Mouse (Mus musculus) macrophage (primary cell): ENCODE data around the gene Lig1. TPM values are rescaled to one million over a fixed set of nuclear protein-coding genes. Genes with fewer than 3 reads are reported as not detected.

Source experiments
- H3K27ac ChIP-seq: fragments of 350-480 bp; formaldehyde crosslinking; 2 replicates; pipeline ENCODE4 v1.9.0; 2021
- H3K36me3 ChIP-seq: fragments of 350-480 bp; formaldehyde crosslinking; 2 replicates; pipeline ENCODE4 v1.9.0; 2021; ENCODE audit errors: inconsistent target
- H3K4me3 ChIP-seq: fragments of 350-480 bp; formaldehyde crosslinking; 2 replicates; pipeline ENCODE4 v1.9.0; 2021; ENCODE audit errors: inconsistent target
- H3K79me2 ChIP-seq: fragments of 350-480 bp; formaldehyde crosslinking; 2 replicates; pipeline ENCODE4 v1.9.0; 2021; ENCODE audit errors: inconsistent target
- WGBS: methylation state at CpG from one replicate; pipeline ENCODE4 v1.1.7; 2026; ENCODE audit warnings: inconsistent platforms; ENCODE audit not compliant: missing documents; 5-methylcytosine and 5-hydroxymethylcytosine counted together
- polyA plus RNA-seq: library from polyadenylated mRNA; stranded (reverse); fragments of 250-400 nt; gene quantifications from 3 replicates; pipeline ENCODE4 v1.2.4, GENCODE M21; 2018; ENCODE audit warnings: inconsistent platforms

The Lig1 gene
- polyA plus RNA-seq, 1 experiment from 2014 or later: 35.3 TPM

GRCm38 (mm10) chr7:13293878-13294855 is 17.1 kb downstream of the Lig1 start:
- 80% methylated on average over 11 of the region's 11 CpGs for WGBS

DNA sequence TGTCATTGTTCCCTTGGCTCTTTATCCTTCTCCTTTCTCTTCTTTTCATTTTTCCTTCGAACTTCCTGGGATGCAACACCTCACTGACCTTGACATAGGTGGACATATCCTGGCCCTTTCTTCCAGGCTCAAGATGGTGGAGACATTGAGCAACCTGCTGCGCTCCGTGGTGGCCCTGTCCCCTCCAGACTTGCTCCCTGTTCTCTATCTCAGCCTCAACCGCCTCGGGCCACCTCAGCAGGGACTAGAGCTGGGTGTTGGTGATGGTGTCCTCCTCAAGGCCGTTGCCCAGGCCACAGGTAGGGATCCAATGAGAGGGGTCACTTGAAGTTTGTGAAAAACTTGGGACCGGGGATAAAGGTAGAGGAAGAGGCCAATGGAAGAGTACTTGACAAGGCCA is 18.2 kb downstream of the Lig1 start:
- Histone ChIP-seq H3K27ac (no peak overlapping the region), H3K79me2 (no peaks in the 10 kb centered on the region), H3K36me3 (peaks cover 8% of the 10 kb centered on the region; the same call in 1 of the 2 replicates), H3K4me3 (no peak overlapping the region)
- WGBS: 77% methylated on average over 5 of the region's 7 CpGs

More at GRCm38 (mm10) chr7:13293878-13294855, 17.1 kb downstream of the Lig1 start:
- Histone ChIP-seq H3K36me3 (peaks cover 8% of the 10 kb centered on the region; the same call in 1 of the 2 replicates), H3K79me2 (no peaks in the 10 kb centered on the region), H3K27ac (no peak overlapping the region), H3K4me3 (no peak overlapping the region)

- WGBS: 85% methylated on average over 1 of the region's 1 CpGs
- Histone ChIP-seq H3K79me2 (no peaks in the 10 kb centered on the region), H3K27ac (no peak overlapping the region), H3K4me3 (no peak overlapping the region), H3K36me3 (peaks cover 8% of the 10 kb centered on the region; the same call in 1 of the 2 replicates)
Measured at GRCm38 (mm10) chr7:13297636-13298035, 20.6 kb downstream of the Lig1 start.

DNA sequence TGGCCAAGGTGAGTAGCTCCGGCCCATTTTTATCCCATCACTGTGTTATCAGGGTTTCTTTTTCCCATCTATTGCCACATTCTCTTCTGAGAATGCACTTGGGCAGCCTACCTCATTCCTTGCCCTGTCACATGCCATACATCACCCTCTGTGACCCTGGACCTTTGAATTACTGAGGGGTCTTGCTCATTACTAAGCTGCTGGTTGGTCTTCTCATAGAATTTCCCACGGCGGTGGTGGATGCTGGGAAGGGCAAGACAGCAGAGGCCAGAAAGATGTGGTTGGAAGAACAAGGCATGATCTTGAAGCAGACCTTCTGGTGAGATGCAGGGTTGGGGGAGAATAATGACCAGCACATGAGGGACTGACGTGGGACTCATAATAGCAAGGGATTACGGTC is 21.7 kb downstream of the Lig1 start:
- H3K4me3 ChIP-seq: no peak overlapping the region
- no peak overlapping the region for H3K27ac ChIP-seq
- peaks cover 8% of the 10 kb centered on the region; the same call in 1 of the 2 replicates for H3K36me3 ChIP-seq
- WGBS: 92% methylated on average over 5 of the region's 5 CpGs
- H3K79me2 ChIP-seq: no peaks in the 10 kb centered on the region

DNA sequence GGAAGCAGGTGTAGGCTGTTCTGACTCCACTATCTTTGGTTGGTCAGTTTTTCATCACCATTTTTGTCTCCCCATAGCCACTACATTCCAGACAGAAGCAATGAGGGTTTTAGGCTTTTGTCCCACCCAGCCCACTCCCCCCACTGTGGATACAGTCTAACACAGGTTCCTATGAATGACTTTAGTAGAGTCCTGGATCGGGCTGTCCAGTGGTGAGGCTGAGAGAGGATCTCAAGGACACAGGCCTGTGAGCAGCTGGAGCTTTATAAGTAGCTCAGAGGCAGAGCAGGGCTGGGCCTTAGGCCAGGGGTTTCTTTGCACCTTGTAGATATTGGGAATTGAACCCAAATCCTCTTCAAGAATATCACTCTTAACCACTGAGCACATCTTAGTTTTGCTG is 24.6 kb downstream of the Lig1 start:
- Histone ChIP-seq H3K27ac (no peak overlapping the region), H3K79me2 (no peaks in the 10 kb centered on the region), H3K36me3 (peaks cover 10% of the 10 kb centered on the region; the same call in 1 of the 2 replicates), H3K4me3 (no peak overlapping the region)
- WGBS: 100% methylated on average over 1 of the region's 1 CpGs

DNA sequence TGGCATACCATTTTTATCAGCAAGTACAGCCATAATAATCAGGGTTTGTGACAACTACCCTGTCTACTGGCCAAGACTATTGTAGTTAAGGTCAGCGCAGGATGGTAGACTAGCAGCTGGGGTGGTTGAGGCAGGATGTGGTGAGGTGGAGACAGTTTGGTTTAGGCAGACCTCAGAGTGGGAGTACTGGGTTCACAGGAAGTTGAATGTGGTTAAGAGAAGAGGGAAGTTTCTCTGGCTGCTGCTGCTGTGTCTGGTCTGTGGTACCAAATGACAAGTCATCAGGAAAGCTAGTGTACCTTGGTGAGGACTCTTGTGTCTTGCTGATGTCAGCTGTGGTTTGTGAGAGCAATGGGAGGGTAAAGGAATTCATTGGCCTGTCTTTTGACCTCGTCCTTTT is 25.7 kb downstream of the Lig1 start:
- Histone ChIP-seq H3K27ac (no peak overlapping the region), H3K79me2 (no peaks in the 10 kb centered on the region), H3K36me3 (peaks cover 10% of the 10 kb centered on the region; the same call in 1 of the 2 replicates), H3K4me3 (no peak overlapping the region)
- WGBS: 11% methylated on average over 2 of the region's 2 CpGs

DNA sequence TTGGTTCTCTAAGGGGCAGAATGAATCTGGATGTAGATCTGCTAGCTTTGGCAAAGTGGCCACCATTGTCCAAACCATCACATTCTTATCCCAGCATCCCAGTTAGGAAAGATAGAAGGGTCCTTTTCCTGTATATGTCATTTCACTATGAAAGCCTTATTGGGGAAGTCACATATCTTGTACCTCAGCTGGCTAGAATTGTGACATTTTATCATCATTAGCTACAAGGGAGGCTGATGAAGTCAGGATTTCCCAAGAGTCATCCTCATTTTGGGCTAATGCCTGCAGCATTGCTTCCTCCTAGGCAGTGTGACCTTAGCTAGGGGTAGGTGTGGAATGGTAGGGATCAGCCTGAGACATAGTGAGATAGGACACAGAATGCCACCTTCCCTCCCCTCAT is 26.3 kb downstream of the Lig1 start:
- peaks cover 10% of the 10 kb centered on the region; the same call in 1 of the 2 replicates for H3K36me3 ChIP-seq
- H3K27ac ChIP-seq: no peak overlapping the region
- H3K4me3 ChIP-seq: no peak overlapping the region
- no peaks in the 10 kb centered on the region for H3K79me2 ChIP-seq

DNA sequence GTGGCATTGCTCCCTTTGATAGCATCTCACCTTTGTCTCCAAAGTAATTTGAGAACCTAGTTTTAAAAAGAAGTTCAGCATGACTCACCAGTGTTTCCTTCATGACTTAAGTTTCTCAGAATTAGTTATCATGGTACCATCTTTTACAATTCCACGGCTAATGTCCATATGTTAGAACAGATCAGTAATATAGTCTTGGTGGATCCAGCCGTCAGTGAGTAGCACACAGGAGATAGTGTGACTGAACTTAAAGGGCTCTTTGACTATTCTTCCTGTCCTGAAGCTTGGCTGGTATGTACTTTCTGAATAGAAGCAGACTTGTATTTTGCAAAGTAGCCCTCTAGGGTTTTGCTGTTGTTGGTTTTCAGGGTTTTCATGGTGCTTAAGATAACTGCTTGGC is 32.3 kb downstream of the Lig1 start:
- 90% methylated on average over 2 of the region's 2 CpGs for WGBS
- H3K27ac ChIP-seq: no peak overlapping the region

GRCm38 (mm10) chr7:13310493-13311199 is 33.6 kb downstream of the Lig1 start:
- WGBS: 98% methylated on average over 6 of the region's 6 CpGs
- H3K36me3 ChIP-seq: peaks cover 7% of the 10 kb centered on the region; the same call in 1 of the 2 replicates
- H3K4me3 ChIP-seq: no peak overlapping the region
- no peak overlapping the region for H3K27ac ChIP-seq
- no peaks in the 10 kb centered on the region for H3K79me2 ChIP-seq

More for the DNA sequence above, 32.3 kb downstream of the Lig1 start:
- H3K36me3 ChIP-seq: peaks cover 7% of the 10 kb centered on the region; the same call in 1 of the 2 replicates
- no peak overlapping the region for H3K4me3 ChIP-seq
- no peaks in the 10 kb centered on the region for H3K79me2 ChIP-seq

- Histone ChIP-seq H3K27ac (no peak overlapping the region), H3K36me3 (peaks cover under 1% of the 10 kb centered on the region; the same call in 1 of the 2 replicates), H3K4me3 (no peak overlapping the region), H3K79me2 (no peaks in the 10 kb centered on the region)
- 97% methylated on average over 4 of the region's 4 CpGs for WGBS
Measured at GRCm38 (mm10) chr7:13311401-13311800, 34.3 kb downstream of the Lig1 start.

- Histone ChIP-seq H3K27ac (no peak overlapping the region), H3K79me2 (no peaks in the 10 kb centered on the region), H3K4me3 (no peak overlapping the region), H3K36me3 (no peaks in the 10 kb centered on the region)
- WGBS: 95% methylated on average over 5 of the region's 5 CpGs
Measured at GRCm38 (mm10) chr7:13314095-13314597, 37.1 kb downstream of the Lig1 start.

DNA sequence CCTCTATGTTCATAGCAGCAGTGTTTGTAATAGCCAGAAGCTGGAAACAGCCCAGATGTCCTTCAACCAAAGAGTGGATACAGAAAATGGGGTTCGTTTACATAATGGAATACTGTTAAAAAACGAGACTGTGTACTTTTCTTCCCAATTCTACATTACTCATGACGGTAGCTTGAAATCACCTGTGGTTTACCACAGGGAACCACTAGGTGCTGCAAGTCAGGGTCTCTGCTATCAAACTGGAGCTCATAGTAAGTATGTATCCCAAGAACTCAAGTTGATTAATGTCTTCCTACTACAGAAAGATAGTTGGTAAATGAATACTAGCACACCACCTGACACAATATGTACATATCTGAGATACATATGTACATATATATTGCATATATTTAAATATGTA is 44.3 kb downstream of the Lig1 start:
- Histone ChIP-seq H3K36me3 (no peaks in the 10 kb centered on the region), H3K79me2 (no peaks in the 10 kb centered on the region), H3K27ac (no peak overlapping the region), H3K4me3 (no peak overlapping the region)
- WGBS: 30% methylated on average over 3 of the region's 3 CpGs

- no peaks in the 10 kb centered on the region for H3K79me2 ChIP-seq
- no peaks in the 10 kb centered on the region for H3K36me3 ChIP-seq
- no peak within 1 kb of the TSS for H3K4me3 ChIP-seq
- H3K27ac ChIP-seq: no peak within 1 kb of the TSS
- WGBS: 68% methylated on average over 2 of the region's 2 CpGs
Measured at GRCm38 (mm10) chr7:13324316-13324715, 47.2 kb downstream of the Lig1 start, which contains the start of gene Pla2g4c. Gene Pla2g4c, plus strand, starts transcription at chr7:13324655.

DNA sequence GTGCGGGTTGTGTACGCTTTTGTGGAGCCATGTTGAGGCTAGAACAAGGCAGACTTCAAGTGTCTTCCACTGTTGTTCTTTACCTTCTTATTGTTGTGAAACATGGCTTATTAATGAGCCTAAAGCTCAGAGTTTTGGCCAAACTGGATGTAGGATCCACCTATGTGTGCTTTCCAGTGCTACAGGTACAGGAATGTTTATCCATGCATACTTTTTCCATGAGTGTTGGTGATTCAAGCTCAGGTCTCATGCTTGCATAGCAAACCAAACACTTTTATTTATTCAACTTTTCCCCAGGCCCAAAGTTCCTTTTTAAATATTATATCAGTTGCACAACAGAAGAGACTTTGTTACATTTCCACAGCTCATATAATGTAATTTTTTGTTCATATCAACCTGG is 53.5 kb downstream of the Lig1 start:
- WGBS: 94% methylated on average over 2 of the region's 2 CpGs
- no peaks in the 10 kb centered on the region for H3K36me3 ChIP-seq
- H3K79me2 ChIP-seq: no peaks in the 10 kb centered on the region
- no peak overlapping the region for H3K27ac ChIP-seq
- H3K4me3 ChIP-seq: no peak overlapping the region

GRCm38 (mm10) chr7:13355943-13356342 is 78.9 kb downstream of the Lig1 start:
- Histone ChIP-seq H3K27ac (no peak overlapping the region), H3K36me3 (no peaks in the 10 kb centered on the region), H3K79me2 (no peaks in the 10 kb centered on the region), H3K4me3 (no peak overlapping the region)
